Mouse (Mus musculus) embryonic stem cell, embryonic (primary cell): ENCODE data around the gene Rdh16.

Source experiments
- CTCF ChIA-PET, 4 experiments: fragments of 300-600 bp in 2 of 4; fragments of 350-600 bp in 2 of 4; sonication (Branson Sonifier 250); formaldehyde crosslinking; loops; one replicate each; lab custom pipeline; 2022; ENCODE audit warnings: inconsistent platforms in 2 of 4; lab: Charles Lee
- POLR2A ChIA-PET, 4 experiments: fragments of 300-600 bp in 2 of 4; fragments of 350-600 bp in 2 of 4; sonication (Branson Sonifier 250); formaldehyde crosslinking; loops; one replicate each; lab custom pipeline; 2022; ENCODE audit warnings: antibody characterized with exemption in 4 of 4, inconsistent platforms in 1 of 4; lab: Charles Lee

Gene Rdh16

GRCm38 (mm10) chr10:127878262-127879057 is 77.5 kb downstream of the Rdh16 start:
- ChIA-PET CTCF (interaction anchor here in 1 of 4 experiments (0.6 kb wide), 1 partner anchor 861 kb away, joined by 3 read pairs; no protein-coding TSS in a partner anchor), POLR2A (interaction anchor here in 3 of 4 experiments (0.6 to 3.4 kb wide), 4 partner anchors 10 to 28 kb away, joined by 3 to 29 read pairs (median 8); partner anchors contain the start of gene Rdh7 (in 1 of the 3))

GRCm38 (mm10) chr10:127879155-127879688 is 78.3 kb downstream of the Rdh16 start:
- CTCF ChIA-PET, result interaction anchor here in 2 of 4 experiments (0.5 to 1.2 kb wide), 3 partner anchors 133 to 860 kb away, joined by 3 to 5 read pairs (median 3); no protein-coding TSS in a partner anchor
- POLR2A ChIA-PET, result interaction anchor here in 1 of 4 experiments (3.4 kb wide), 1 partner anchor 28 kb away, joined by 12 read pairs; no protein-coding TSS in a partner anchor

- CTCF ChIA-PET, result interaction anchor here in 2 of 4 experiments (0.6 to 1.1 kb wide), 4 partner anchors 8 to 26 kb away, joined by 3 to 9 read pairs (median 3); no protein-coding TSS in a partner anchor
- POLR2A ChIA-PET, result interaction anchor here in 1 of 4 experiments (0.7 to 3.4 kb wide), 7 partner anchors 9 to 134 kb away, joined by 3 to 12 read pairs (median 4); partner anchors contain the start of gene Sdr9c7
Observed at GRCm38 (mm10) chr10:127881041-127881440, 80.1 kb downstream of the Rdh16 start.

GRCm38 (mm10) chr10:127886551-127886950 is 85.6 kb downstream of the Rdh16 start:
- CTCF ChIA-PET, result interaction anchor here in 1 of 4 experiments (0.5 kb wide), 1 partner anchor 309 kb away, joined by 3 read pairs; no protein-coding TSS in a partner anchor
- POLR2A ChIA-PET, result interaction anchor here in 1 of 4 experiments (0.5 kb wide), 1 partner anchor 18 kb away, joined by 3 read pairs; no protein-coding TSS in a partner anchor

- CTCF ChIA-PET, result no interaction called here
Observed at GRCm38 (mm10) chr10:127886971-127887370, 86.0 kb downstream of the Rdh16 start.

GRCm38 (mm10) chr10:127888605-127889004 is 87.7 kb downstream of the Rdh16 start, which contains the start of gene Rdh7:
Gene Rdh7, minus strand, starts transcription at chr10:127888817.
- ChIA-PET POLR2A (interaction anchor here in 2 of 4 experiments (0.5 to 1.6 kb wide), 5 partner anchors 9 to 18 kb away, joined by 3 to 4 read pairs (median 3); partner anchors contain the start of gene Sdr9c7 (in 2 of the 2)), CTCF (interaction anchor here in 1 of 4 experiments (0.6 kb wide), 1 partner anchor 49 kb away, joined by 3 read pairs; no protein-coding TSS in a partner anchor)

More at GRCm38 (mm10) chr10:127886971-127887370, 86.0 kb downstream of the Rdh16 start:
- POLR2A ChIA-PET, result interaction anchor here in 1 of 4 experiments (0.5 kb wide), 1 partner anchor 17 kb away, joined by 3 read pairs; no protein-coding TSS in a partner anchor

GRCm38 (mm10) chr10:127891481-127891880 is 90.5 kb downstream of the Rdh16 start:
- ChIA-PET POLR2A (no interaction called here), CTCF (no interaction called here)

- ChIA-PET CTCF (interaction anchor here in 2 of 4 experiments (0.6 to 1.1 kb wide), 4 partner anchors 16 to 369 kb away, joined by 3 to 8 read pairs (median 3); no protein-coding TSS in a partner anchor), POLR2A (interaction anchor here (0.5 to 6.6 kb wide), 9 partner anchors 12 to 776 kb away, joined by 3 to 40 read pairs (median 5); partner anchors contain the start of gene Naca (in 1 of the 4))
Observed at GRCm38 (mm10) chr10:127893163-127894022, 92.4 kb downstream of the Rdh16 start.
